Mouse (Mus musculus) embryonic facial prominence, embryonic 12.5 days (tissue): Measurements from ENCODE around the gene Mib2. TPM values are rescaled to one million over a fixed set of nuclear protein-coding genes. Genes with fewer than 3 reads are reported as not detected.

Source experiments
- ATAC-seq: fragments of 200-750 bp; cut with Nextera tagmentation; 2 replicates; pipeline ENCODE4 v1.8.0; 2017; ENCODE audit not compliant: insufficient number of reproducible peaks, insufficient read depth, low FRiP score, low TSS enrichment
- H3K27ac ChIP-seq: fragments of 300-500 bp; sonication (generic); 2 replicates; pipeline ENCODE4 v1.5.1; 2016; ENCODE audit warnings: mild to moderate bottlenecking
- H3K27me3 ChIP-seq: fragments of 300-500 bp; sonication (generic); 2 replicates; pipeline ENCODE4 v1.6.1; 2016; ENCODE audit warnings: mild to moderate bottlenecking, moderate library complexity
- H3K36me3 ChIP-seq: fragments of 300-500 bp; sonication (generic); 2 replicates; pipeline ENCODE4 v1.6.1; 2016; ENCODE audit warnings: mild to moderate bottlenecking
- H3K4me1 ChIP-seq: fragments of 300-500 bp; sonication (generic); 2 replicates; pipeline ENCODE4 v1.6.1; 2016
- H3K4me2 ChIP-seq: fragments of 300-500 bp; sonication (generic); replicated peaks from 2 replicates; pipeline ENCODE4 v1.6.1; 2016; ENCODE audit warnings: mild to moderate bottlenecking, moderate library complexity
- H3K4me3 ChIP-seq: fragments of 300-500 bp; sonication (generic); 2 replicates; pipeline ENCODE4 v1.5.1; 2016; ENCODE audit warnings: mild to moderate bottlenecking
- H3K9ac ChIP-seq: fragments of 300-500 bp; sonication (generic); 2 replicates; pipeline ENCODE4 v1.6.1; 2016; ENCODE audit warnings: mild to moderate bottlenecking, moderate library complexity
- H3K9me3 ChIP-seq: fragments of 300-500 bp; sonication (generic); 2 replicates; pipeline ENCODE4 v1.6.1; 2016; ENCODE audit warnings: mild to moderate bottlenecking, moderate library complexity
- WGBS: fragments of 180-500 bp; shearing (Covaris S2); methylation state at CpG from one replicate; pipeline ENCODE4 v1.1.7; 2016; 5-methylcytosine and 5-hydroxymethylcytosine counted together
- polyA plus RNA-seq: library from polyadenylated mRNA; unstranded; fragments of >200 nt; fragmentation: Nextera tagmentation; extraction: Ambion mirVana; gene quantifications from 2 replicates; pipeline ENCODE4 v1.2.1, GENCODE M21; 2016

Gene Mib2
- polyA plus RNA-seq, 1 experiment from 2014 or later: 38.2 TPM

DNA sequence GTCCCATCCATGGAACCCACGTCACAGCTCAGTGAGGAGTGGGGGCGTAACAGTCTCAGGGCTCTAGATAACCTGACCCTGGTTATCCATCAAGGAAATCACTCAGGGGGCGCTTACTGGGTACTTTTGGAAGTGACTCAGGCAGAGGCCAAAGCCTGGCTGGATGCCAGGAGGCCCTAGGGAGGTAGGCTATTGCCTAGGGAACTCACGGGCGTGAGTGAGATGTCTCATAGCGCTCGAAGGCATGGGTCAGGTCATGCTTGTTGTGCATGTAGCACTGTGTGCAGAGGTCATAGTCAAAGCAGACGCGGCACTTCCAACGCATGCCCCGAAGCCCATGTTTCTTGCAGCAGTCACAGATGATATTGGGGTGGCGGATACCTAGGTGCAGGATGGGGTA is 8.4 kb downstream of the Mib2 start:
- H3K9ac ChIP-seq: no peak overlapping the region
- ATAC-seq: no peak
- peaks cover 10% of the 10 kb centered on the region for H3K27me3 ChIP-seq
- peaks cover 46% of the 10 kb centered on the region for H3K36me3 ChIP-seq
- no peak overlapping the region for H3K27ac ChIP-seq
- H3K4me2 ChIP-seq: no peak overlapping the region
- WGBS: 88% methylated on average over 12 of the region's 12 CpGs
- H3K9me3 ChIP-seq: no peaks in the 10 kb centered on the region
- H3K4me1 ChIP-seq: no peaks in the 10 kb centered on the region
- H3K4me3 ChIP-seq: no peak overlapping the region

DNA sequence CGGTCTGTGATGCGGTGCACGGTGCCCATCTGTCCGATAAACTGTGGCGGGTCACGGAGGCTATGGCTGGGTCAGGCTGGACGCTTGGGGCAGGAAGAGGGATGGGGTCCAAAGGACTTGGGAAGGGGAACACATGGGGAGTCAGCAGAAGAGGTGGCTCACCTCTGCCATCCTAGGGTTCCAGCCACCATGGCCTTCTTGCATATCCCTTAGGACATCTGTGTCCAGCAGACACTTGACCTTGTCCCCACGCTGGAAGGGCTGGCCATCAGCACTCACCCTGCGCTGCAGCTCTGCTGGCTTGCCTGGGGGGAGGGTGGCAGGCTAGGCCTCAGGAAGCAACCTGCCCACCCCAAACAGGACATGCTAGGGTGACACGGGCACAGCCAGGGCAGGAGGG is 10.0 kb downstream of the Mib2 start:
- Histone ChIP-seq H3K36me3 (peaks cover 43% of the 10 kb centered on the region), H3K27ac (no peak overlapping the region), H3K9me3 (no peaks in the 10 kb centered on the region), H3K4me1 (peaks cover 15% of the 10 kb centered on the region), H3K4me3 (no peak overlapping the region), H3K4me2 (no peak overlapping the region), H3K27me3 (peaks cover 27% of the 10 kb centered on the region), H3K9ac (no peak overlapping the region)
- ATAC-seq: no peak
- 90% methylated on average over 10 of the region's 10 CpGs for WGBS

DNA sequence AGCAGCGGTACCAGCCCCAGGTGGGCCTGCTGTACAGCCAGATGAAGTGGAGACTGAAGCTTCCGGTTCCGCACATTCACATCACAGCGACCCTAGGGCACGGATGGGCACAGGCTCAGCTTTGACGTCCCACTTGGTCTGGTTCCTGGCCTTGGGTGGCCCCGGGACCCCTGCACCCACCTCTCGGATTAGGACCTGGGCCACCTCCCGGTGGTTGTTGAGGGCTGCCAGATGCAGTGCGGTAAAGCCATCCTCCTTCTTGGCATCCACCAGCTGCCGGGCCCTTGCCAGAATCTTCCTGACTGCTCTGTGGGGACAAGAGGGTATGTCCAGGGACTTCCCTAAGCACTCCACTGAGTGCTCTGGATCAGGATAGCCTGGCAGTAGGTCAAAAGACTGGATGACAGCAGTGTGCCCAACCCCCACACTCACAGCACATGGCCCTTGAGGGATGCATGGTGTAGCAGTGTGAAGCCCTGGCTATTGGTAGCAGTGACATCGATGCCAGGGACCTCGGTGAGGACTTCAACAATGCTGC is 12.7 kb downstream of the Mib2 start:
- 87% methylated on average over 13 of the region's 13 CpGs for WGBS
- Histone ChIP-seq H3K4me1 (peaks cover 32% of the 10 kb centered on the region), H3K27ac (no peak overlapping the region), H3K9ac (no peak overlapping the region), H3K4me2 (no peak overlapping the region), H3K9me3 (no peaks in the 10 kb centered on the region), H3K4me3 (no peak overlapping the region), H3K36me3 (peaks cover 44% of the 10 kb centered on the region), H3K27me3 (peaks cover 53% of the 10 kb centered on the region)
- ATAC-seq: no peak

GRCm38 (mm10) chr4:155654456-155655298 is 14.3 kb downstream of the Mib2 start:
- WGBS: 2% methylated on average over 52 of the region's 52 CpGs
- Histone ChIP-seq H3K9me3 (no peaks in the 10 kb centered on the region), H3K27ac (no peak overlapping the region), H3K4me1 (peaks cover 32% of the 10 kb centered on the region), H3K4me2 (peak overlapping the region; percentile 91), H3K9ac (peak overlapping the region; percentile 48), H3K36me3 (peaks cover 51% of the 10 kb centered on the region), H3K27me3 (peaks cover 60% of the 10 kb centered on the region), H3K4me3 (peak overlapping the region; percentile 47)
- ATAC-seq: peak; percentile 65; the same call in 1 of the 2 replicates

- H3K4me2 ChIP-seq: peak overlapping the region; percentile 91
- 0 out of 2 replicates have a peak overlapping the region, but pooled peaks have one; percentile 38 for H3K9ac ChIP-seq
- no peak for ATAC-seq
- peaks cover 60% of the 10 kb centered on the region for H3K27me3 ChIP-seq
- under 1% methylated on average over 6 of the region's 6 CpGs for WGBS
- H3K4me3 ChIP-seq: peak overlapping the region; percentile 47
- H3K9me3 ChIP-seq: no peaks in the 10 kb centered on the region
- no peak overlapping the region for H3K27ac ChIP-seq
- peaks cover 32% of the 10 kb centered on the region for H3K4me1 ChIP-seq
- H3K36me3 ChIP-seq: peaks cover 54% of the 10 kb centered on the region
These were observed 14.9 kb downstream of the Mib2 start for GRCm38 (mm10) chr4:155654183-155654455.

GRCm38 (mm10) chr4:155653451-155654182 is 15.4 kb downstream of the Mib2 start:
- Histone ChIP-seq H3K27ac (no peak overlapping the region), H3K27me3 (peaks cover 60% of the 10 kb centered on the region), H3K9me3 (no peaks in the 10 kb centered on the region), H3K4me1 (peaks cover 32% of the 10 kb centered on the region), H3K4me3 (peak overlapping the region; percentile 47), H3K4me2 (peak overlapping the region; percentile 91), H3K9ac (peak overlapping the region; percentile 66), H3K36me3 (peaks cover 54% of the 10 kb centered on the region)
- 3% methylated on average over 31 of the region's 31 CpGs for WGBS
- no peak for ATAC-seq

DNA sequence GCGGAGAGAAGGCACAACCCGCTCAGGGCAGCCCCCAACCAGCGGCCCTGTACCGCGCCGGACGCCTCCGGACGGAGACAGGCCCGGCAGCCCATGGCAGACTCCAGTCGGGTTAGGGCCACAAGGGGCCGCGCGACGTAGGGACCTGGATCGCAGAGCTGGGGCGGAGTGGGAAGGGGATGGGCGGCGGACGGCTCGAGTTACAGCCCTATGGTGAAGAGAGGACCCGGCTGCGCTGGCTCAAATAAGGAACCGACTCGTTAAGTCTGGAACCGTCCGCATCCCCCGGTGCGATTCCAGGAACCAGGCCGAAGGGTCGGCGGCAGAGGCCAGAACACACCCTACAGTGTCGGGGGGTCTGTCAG is 15.9 kb downstream of the Mib2 start, which contains the start of gene Mmp23:
Gene Mmp23 (minus strand): TSS at position 299 of the 365 bp plus-strand sequence.
- Histone ChIP-seq H3K4me2 (peak within 1 kb of the TSS; percentile 91), H3K9ac (peak within 1 kb of the TSS; percentile 66), H3K9me3 (no peaks in the 10 kb centered on the region), H3K36me3 (peaks cover 54% of the 10 kb centered on the region), H3K4me1 (peaks cover 32% of the 10 kb centered on the region), H3K27me3 (peaks cover 60% of the 10 kb centered on the region), H3K4me3 (peak within 1 kb of the TSS; percentile 47), H3K27ac (no peak within 1 kb of the TSS)
- ATAC-seq: peak; percentile 53; the same call in 1 of the 2 replicates
- WGBS: 0% methylated on average over 33 of the region's 33 CpGs

- H3K9ac ChIP-seq: peak overlapping the region; percentile 66
- ATAC-seq: no peak
- peak overlapping the region; percentile 47 for H3K4me3 ChIP-seq
- H3K9me3 ChIP-seq: no peaks in the 10 kb centered on the region
- H3K27ac ChIP-seq: no peak overlapping the region
- H3K4me1 ChIP-seq: peaks cover 32% of the 10 kb centered on the region
- peak overlapping the region; percentile 91 for H3K4me2 ChIP-seq
- H3K27me3 ChIP-seq: peaks cover 60% of the 10 kb centered on the region
- 19% methylated on average over 36 of the region's 36 CpGs for WGBS
- H3K36me3 ChIP-seq: peaks cover 55% of the 10 kb centered on the region
These were observed 16.5 kb downstream of the Mib2 start for GRCm38 (mm10) chr4:155652283-155653085.

- H3K4me3 ChIP-seq: no peak overlapping the region
- no peaks in the 10 kb centered on the region for H3K9me3 ChIP-seq
- peak overlapping the region; percentile 91; the same call in 1 of the 2 replicates for H3K4me2 ChIP-seq
- H3K27ac ChIP-seq: no peak overlapping the region
- no peak for ATAC-seq
- WGBS: 63% methylated on average over 15 of the region's 15 CpGs
- peaks cover 55% of the 10 kb centered on the region for H3K36me3 ChIP-seq
- H3K4me1 ChIP-seq: peaks cover 32% of the 10 kb centered on the region
- no peak overlapping the region for H3K9ac ChIP-seq
- peaks cover 60% of the 10 kb centered on the region for H3K27me3 ChIP-seq
These were observed 17.3 kb downstream of the Mib2 start for GRCm38 (mm10) chr4:155651553-155652269.

- Histone ChIP-seq H3K4me2 (no peak overlapping the region), H3K4me3 (0 out of 2 replicates have a peak overlapping the region, but pooled peaks have one; percentile 4), H3K4me1 (peaks cover 22% of the 10 kb centered on the region), H3K27ac (no peak overlapping the region), H3K27me3 (peaks cover 38% of the 10 kb centered on the region), H3K9me3 (no peaks in the 10 kb centered on the region), H3K36me3 (peaks cover 58% of the 10 kb centered on the region), H3K9ac (no peak overlapping the region)
- ATAC-seq: no peak
- WGBS: 90% methylated on average over 11 of the region's 11 CpGs
These were observed 19.6 kb downstream of the Mib2 start for GRCm38 (mm10) chr4:155649355-155649754.

DNA sequence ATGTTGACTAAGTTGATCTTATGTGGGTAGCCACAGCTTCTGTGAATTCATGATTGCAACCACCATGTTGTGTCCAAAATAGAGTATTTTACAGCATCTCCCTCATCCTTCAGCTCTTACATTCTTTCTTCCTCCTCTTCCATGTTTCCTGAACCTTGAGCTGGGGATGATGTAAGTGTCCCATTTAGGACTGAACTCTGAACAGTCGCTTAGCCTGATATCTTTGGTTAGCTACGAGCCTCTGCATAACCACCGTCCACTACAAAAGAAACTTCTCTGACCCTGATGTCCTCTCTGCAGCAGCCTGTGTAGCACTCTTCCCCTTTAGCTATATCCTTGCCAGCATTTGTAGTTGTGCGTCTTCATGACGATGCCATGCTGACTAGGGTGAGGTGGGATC is 23.3 kb downstream of the Mib2 start:
- Histone ChIP-seq H3K4me1 (no peaks in the 10 kb centered on the region), H3K9ac (no peak overlapping the region), H3K4me2 (no peak overlapping the region), H3K4me3 (no peak overlapping the region), H3K27me3 (peaks cover 2% of the 10 kb centered on the region; the same call in 1 of the 2 replicates), H3K27ac (no peak overlapping the region), H3K36me3 (peaks cover 86% of the 10 kb centered on the region), H3K9me3 (no peaks in the 10 kb centered on the region)
- no peak for ATAC-seq
- 96% methylated on average over 5 of the region's 5 CpGs for WGBS
